Mouse (Mus musculus) thymus, postnatal 4 days (tissue): ENCODE results near the gene Saal1.
"Not testable (repeated sequence)": the region's sequence is repeated elsewhere in the genome, so short reads cannot be mapped to it uniquely, and the experiment has no call there.

Source experiments
- DNase-seq: peaks from one replicate; pipeline ENCODE4 v3.0.0; 2021

Saal1 gene

GRCm38 (mm10) chr7:46710390-46710844 is at the start of gene Saal1:
TSS of gene Saal1 (minus strand) at chr7:46710680.
- peak; percentile 97 for DNase-seq

GRCm38 (mm10) chr7:46751490-46751889 is 41.0 kb upstream of the Saal1 start, which contains the start of gene Saa2:
TSS of gene Saa2 (plus strand) at chr7:46751790.
- no peak for DNase-seq

DNA sequence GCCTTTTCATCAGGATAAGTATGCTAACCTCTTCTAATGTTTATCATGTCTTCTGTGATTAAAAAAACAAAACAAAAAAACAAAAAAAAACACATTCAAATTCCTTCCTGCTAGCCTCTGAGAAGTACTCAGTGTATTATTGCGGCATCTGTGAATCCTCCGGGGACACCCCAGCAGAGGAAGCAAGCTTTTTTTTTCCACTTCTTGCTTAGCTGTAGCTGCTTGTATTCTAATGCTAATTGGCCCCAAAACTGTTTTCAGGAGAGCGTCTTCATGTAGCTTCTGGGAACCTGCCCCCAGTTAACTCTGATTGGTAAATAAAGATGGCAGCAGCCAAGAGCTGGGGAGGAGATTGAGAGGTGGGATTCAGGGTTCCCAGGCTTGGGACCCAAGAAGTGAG is 38.0 kb upstream of the Saal1 start:
- DNase-seq, result no peak

GRCm38 (mm10) chr7:46746381-46746780 is 35.9 kb upstream of the Saal1 start:
- DNase-seq, result no peak

GRCm38 (mm10) chr7:46745816-46746215 is 35.3 kb upstream of the Saal1 start:
- no peak for DNase-seq

GRCm38 (mm10) chr7:46742880-46743279 is 32.4 kb upstream of the Saal1 start, which contains the start of gene Saa1:
TSS of gene Saa1 (minus strand) at chr7:46742980.
- DNase-seq, result not testable (repeated sequence)

GRCm38 (mm10) chr7:46740041-46740440 is 29.6 kb upstream of the Saal1 start:
- DNase-seq, result not testable (repeated sequence)

DNA sequence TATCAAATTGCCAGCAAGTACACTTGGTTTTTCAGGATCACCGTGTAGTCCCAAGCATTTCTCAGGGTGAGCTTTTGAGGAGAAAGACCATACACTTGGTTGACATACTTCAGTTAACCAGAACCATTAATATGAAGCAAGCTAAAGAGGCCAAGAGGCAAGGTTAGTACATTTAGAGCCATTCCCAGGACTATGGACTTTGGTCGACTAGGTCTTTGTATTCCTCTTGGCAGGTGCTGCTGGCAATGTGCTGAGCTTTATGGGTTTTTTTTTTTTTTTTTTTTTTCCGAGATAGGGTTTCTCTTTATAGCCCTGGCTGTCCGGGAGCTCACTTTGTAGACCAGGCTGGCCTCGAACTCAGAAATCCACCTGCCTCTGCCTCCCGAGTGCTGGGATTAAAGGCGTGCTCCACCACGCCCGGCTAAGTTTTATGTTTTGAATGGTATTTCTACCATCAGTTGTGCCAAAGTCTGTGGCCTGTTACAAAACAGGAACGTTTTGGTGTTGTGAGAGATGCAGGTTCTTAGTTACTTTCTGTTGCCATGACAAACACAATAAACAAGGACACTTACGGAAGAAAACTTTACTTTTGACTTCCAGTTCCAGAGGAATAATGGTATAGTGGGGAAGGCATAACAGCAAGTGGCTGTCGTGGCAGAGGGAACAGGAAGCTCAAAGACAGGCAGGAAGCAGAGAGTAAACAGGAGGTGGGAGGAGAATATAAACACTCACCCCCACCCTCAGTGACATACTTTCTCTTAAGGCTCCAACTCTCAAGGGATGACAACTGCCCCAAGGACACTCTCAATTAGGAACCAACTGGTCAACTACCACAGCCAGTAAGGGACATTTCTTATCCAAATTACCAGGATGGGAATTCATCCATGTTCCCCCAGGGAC is 28.3 kb upstream of the Saal1 start:
- no peak for DNase-seq

GRCm38 (mm10) chr7:46734983-46735382 is 24.5 kb upstream of the Saal1 start:
- DNase-seq, result no peak

DNA sequence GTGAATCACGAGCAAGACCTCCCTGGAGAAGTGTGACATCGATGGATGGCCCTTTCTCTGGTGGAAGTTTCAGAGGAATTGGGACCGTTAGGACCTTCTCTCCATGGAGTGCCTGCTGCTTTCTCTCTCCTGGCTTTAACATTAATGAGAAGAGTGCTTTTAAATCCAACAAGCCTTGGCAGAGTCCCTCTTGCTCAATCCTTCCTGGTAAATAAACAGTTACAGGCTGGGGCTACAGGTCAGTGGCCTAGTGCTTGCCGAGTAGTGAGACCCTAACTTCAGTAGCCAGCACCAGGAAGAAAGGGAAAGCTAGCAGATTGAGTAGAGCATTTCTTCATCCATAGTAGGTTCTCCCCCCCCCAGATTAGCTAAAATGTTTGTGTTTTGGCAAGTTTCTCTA is 22.0 kb upstream of the Saal1 start, which contains the start of gene Saa4:
Gene Saa4, minus strand, starts transcription at position 146 of the 400 bp plus-strand sequence.
- no peak for DNase-seq

GRCm38 (mm10) chr7:46727584-46727983 is 17.1 kb upstream of the Saal1 start:
- no peak for DNase-seq

- DNase-seq, result no peak
Observed at GRCm38 (mm10) chr7:46724396-46724795, 13.9 kb upstream of the Saal1 start.

GRCm38 (mm10) chr7:46723849-46724248 is 13.4 kb upstream of the Saal1 start:
- no peak for DNase-seq

- DNase-seq, result no peak
Observed at GRCm38 (mm10) chr7:46723354-46723753, 12.9 kb upstream of the Saal1 start.

DNA sequence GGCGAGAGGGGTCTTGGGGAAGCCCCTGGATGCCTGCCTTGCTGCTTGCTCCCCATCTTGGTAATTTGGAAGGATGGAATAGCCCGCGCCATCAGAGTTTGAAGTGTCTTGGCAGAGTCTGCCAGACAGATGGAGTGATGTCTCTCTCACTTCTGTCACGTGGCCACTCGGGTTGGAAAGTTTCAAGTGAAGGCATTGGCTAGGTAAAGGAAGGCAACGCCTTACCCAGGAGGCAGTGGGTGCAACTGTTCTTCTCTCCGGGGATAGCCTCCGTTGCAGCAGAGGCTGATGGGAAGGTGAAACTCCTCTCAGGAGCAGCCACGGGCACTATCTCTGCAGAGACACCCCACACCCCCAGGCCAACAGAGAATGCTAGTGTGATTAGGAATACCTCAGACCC is 10.0 kb upstream of the Saal1 start:
- no peak for DNase-seq

- no peak for DNase-seq
Observed at GRCm38 (mm10) chr7:46719526-46719925, 9.0 kb upstream of the Saal1 start.

DNA sequence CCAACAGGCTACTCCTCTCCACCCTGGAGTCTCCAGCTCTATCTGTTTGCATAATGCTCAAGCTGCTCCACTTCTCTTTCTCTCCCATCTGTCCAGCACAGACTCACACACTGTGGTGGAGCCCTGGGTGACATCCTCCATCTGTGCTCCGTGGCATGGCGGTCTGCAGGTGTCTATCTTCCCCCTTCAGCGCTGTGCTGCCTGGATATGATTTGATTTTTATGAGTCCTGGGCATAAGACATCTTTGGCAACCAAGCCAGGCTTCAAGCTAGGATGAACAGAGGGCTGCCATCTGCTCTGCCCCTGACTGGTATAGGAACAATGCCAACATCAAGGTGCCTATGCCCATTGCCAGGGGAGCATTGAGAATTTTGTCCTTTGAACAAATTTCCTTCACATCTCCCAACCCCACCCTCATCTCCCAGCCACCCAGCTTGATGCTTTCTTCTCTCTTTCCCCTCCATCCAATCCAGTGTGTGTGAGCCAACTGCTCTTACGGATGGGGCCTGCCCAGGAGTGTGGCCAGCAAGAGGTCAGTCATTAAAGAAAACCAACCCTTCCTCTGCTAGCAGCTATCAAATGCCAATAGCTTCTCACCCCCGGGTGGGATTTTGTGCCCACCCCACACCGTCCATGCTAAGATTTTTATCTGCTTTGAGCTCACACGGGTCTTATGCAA is 8.3 kb upstream of the Saal1 start:
- DNase-seq, result no peak

GRCm38 (mm10) chr7:46716897-46717296 is 6.4 kb upstream of the Saal1 start:
- DNase-seq, result no peak

GRCm38 (mm10) chr7:46715600-46715999 is 5.1 kb upstream of the Saal1 start, which contains the start of gene Saa3:
TSS of gene Saa3 (minus strand) at chr7:46715700.
- DNase-seq, result no peak

- peak; percentile 79 for DNase-seq
Observed at GRCm38 (mm10) chr7:46714518-46714917, 4.0 kb upstream of the Saal1 start.

GRCm38 (mm10) chr7:46712250-46712649 is 1.8 kb upstream of the Saal1 start:
- DNase-seq, result no peak

DNA sequence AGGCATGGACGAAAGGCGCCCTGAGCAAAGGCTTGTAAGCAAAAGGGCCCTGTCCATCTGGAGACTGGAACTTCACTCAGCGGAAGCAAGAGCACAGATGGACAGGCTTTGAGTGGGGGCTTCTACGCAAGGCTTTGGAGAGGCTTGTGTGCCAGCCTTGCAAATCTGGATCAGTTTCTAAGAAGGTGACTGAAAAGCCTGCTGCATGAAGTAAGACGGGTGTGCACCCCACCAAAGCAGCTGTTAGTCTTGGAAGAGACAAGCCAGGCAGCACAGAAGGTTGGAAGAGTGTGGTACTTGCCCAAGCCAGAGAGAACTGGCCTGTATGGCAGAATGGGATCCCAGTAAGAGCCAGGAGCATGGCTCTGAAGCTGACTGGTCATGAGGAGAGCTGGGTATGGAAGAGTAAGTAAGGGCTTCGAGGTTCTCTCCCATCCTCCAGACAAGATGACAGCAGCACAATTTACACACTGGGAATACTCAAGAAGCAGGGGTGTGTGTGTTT is 9.9 kb downstream of the Saal1 start:
- no peak for DNase-seq

DNA sequence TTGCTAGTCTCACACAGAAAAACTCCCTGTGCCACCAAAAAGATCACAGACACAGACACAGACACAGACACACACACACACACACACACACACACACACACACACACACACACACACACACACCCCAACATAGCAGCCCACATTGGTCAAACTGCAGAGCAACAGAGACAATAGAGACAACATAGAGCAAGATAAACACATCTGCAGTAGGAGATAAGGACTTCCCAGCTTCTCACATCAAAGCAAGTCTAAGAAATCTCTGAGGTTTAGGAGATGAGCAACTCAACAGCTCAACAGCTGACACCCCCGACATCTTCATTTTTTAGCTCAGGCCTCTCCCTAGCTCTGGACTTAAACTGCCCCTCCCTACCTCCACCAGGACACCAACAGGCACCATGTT is 13.7 kb downstream of the Saal1 start:
- DNase-seq, result no peak

DNA sequence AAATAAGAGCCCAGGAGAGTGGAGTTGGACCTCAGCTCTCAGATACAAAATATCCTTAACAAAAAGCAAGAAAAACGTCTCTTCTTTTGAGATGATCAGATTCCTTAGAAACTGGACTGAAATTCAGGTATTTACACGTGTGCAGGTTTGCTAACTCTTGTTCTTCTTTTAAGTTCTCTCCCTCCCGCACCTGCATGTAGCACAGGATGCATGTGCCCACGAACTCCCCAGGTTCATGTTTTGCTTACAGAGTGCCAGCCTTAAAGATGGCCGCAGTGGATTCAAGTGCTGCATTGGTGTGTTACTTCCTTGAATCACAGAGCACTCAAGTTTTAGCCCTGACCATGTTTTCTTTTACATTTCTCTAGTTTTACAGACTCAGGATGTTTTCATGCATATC is 23.7 kb downstream of the Saal1 start:
- DNase-seq, result peak; percentile 65
